Mouse (Mus musculus) kidney, adult 8-10 months (tissue): ENCODE measurements around the gene Arnt.
"Not testable (repeated sequence)": the region's sequence is repeated elsewhere in the genome, so short reads cannot be mapped to it uniquely, and the experiment has no call there.

Source experiments
- DNase-seq, 2 experiments: peaks; one replicate each; pipeline ENCODE4 v3.0.0; 2022

The Arnt gene

GRCm38 (mm10) chr3:95531025-95531424 is 96.8 kb downstream of the Arnt start:
- no peak for DNase-seq

GRCm38 (mm10) chr3:95533364-95533763 is 99.2 kb downstream of the Arnt start:
- no peak for DNase-seq

GRCm38 (mm10) chr3:95534927-95535326 is 100.7 kb downstream of the Arnt start:
- DNase-seq: no peak

GRCm38 (mm10) chr3:95538936-95539335 is 104.7 kb downstream of the Arnt start:
- DNase-seq: no peak

GRCm38 (mm10) chr3:95539837-95540236 is 105.6 kb downstream of the Arnt start:
- no peak for DNase-seq

GRCm38 (mm10) chr3:95541186-95541585 is 107.0 kb downstream of the Arnt start:
- DNase-seq: not testable (repeated sequence)

GRCm38 (mm10) chr3:95542171-95542570 is 108.0 kb downstream of the Arnt start:
- DNase-seq: no peak

GRCm38 (mm10) chr3:95542981-95543380 is 108.8 kb downstream of the Arnt start:
- no peak for DNase-seq
